Mouse (Mus musculus): ENCODE results near the gene Plpp2. TPM values are rescaled to one million over a fixed set of nuclear protein-coding genes. Genes with fewer than 3 reads are reported as not detected.

The Plpp2 gene
- polyA plus RNA-seq, 1 experiment = 8.7 TPM

DNA sequence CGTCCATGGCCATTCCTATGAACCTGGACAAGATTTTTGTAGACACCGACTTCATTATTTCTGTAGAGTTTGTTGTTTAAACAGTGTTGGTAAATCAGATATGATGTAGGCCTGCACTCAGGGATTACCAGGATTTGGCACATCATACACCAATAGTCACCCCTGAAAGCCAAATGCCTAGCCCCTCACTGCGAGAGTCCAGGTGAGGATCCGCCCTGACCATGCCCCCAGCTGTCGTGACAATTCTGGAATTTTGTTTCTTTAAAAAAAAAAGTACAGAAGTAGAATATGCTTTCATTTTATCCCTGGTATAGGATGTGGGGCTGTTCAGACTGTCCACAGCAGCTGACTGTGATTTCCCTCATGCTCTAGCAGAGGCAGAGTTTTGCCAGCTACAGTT, 36.3 kb upstream of the Plpp2 start:
- WGBS = 93% methylated on average over 5 of the region's 5 CpGs
- TF ChIP-seq CTCF (IDR thresholded peaks at IDR 0.05; ENCODE audit: borderline replicate concordance, control insufficient read depth, extremely low read depth, insufficient read depth, low read length, poor library complexity) = no peak
- no peak for TF ChIP-seq POLR2A (IDR thresholded peaks at IDR 0.05; ENCODE audit: control insufficient read depth, extremely low read depth, insufficient read depth, low read length, poor library complexity)
- Histone ChIP-seq H3K27ac (ENCODE audit: control insufficient read depth, insufficient read depth, low read length) (no peak overlapping the region), H3K27me3 (ENCODE audit: control insufficient read depth, insufficient read depth, low read length) (no peaks in the 10 kb centered on the region), H3K36me3 (ENCODE audit: control insufficient read depth, insufficient read depth, low read length) (no peaks in the 10 kb centered on the region), H3K4me3 (ENCODE audit: control insufficient read depth, insufficient read depth, low read length) (no peak overlapping the region), H3K4me1 (replicated peaks; ENCODE audit: control insufficient read depth, insufficient read depth, low read length) (no peaks in the 10 kb centered on the region)
- DNase-seq = no peak

DNA sequence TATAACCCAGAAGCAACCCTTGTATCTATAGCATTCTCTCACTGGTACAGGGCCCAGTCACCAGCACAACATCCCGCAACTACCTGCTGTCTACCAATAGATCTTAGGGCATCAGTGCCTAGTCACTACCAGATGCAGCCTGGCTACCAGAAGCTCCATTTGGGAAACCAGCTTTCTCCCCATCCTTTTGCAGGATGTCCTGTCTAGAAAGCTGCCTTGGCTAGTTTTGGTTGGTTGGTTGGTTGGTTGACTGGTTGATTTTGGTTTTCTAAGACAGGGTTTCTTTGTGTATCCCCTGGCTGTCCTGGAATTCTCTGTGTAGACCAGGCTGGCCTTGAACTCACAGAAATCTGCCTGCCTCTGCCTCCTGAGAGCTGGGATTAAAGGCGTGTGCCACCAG, 26.1 kb upstream of the Plpp2 start:
- no peak overlapping the region for H3K27ac ChIP-seq (ENCODE audit: control insufficient read depth, insufficient read depth, low read length)
- H3K4me1 ChIP-seq (replicated peaks; ENCODE audit: control insufficient read depth, insufficient read depth, low read length) = peaks cover 4% of the 10 kb centered on the region
- DNase-seq = no peak
- no peaks in the 10 kb centered on the region for H3K36me3 ChIP-seq (ENCODE audit: control insufficient read depth, insufficient read depth, low read length)
- no peaks in the 10 kb centered on the region for H3K27me3 ChIP-seq (ENCODE audit: control insufficient read depth, insufficient read depth, low read length)
- H3K4me3 ChIP-seq (ENCODE audit: control insufficient read depth, insufficient read depth, low read length) = no peak overlapping the region
- WGBS = 88% methylated on average over 2 of the region's 2 CpGs
- TF ChIP-seq CTCF (IDR thresholded peaks at IDR 0.05; ENCODE audit: borderline replicate concordance, control insufficient read depth, extremely low read depth, insufficient read depth, low read length, poor library complexity) (no peak), POLR2A (IDR thresholded peaks at IDR 0.05; ENCODE audit: control insufficient read depth, extremely low read depth, insufficient read depth, low read length, poor library complexity) (no peak)

DNA sequence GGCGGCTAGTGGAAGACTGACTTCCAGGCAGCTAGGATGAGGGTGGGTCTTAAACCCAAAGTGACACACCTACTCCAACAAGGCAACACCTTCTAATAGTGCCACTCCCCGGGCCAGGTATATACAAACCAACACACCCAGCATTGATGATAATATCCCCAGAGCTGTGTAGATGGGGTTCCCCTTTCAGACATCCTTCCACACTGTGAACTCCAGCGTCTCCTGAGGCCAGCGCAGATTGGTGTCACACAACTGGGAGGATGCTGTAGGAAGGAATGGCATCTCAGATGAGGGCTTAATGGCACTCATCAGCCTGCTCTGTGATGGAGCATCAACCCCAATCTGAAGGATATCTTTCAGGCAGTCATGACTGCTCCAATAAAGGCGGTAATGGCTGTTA, 23.9 kb upstream of the Plpp2 start:
- 93% methylated on average over 5 of the region's 5 CpGs for WGBS
- H3K36me3 ChIP-seq (ENCODE audit: control insufficient read depth, insufficient read depth, low read length) = no peaks in the 10 kb centered on the region
- H3K4me1 ChIP-seq (replicated peaks; ENCODE audit: control insufficient read depth, insufficient read depth, low read length) = peaks cover 18% of the 10 kb centered on the region
- H3K27me3 ChIP-seq (ENCODE audit: control insufficient read depth, insufficient read depth, low read length) = no peaks in the 10 kb centered on the region
- no peak overlapping the region for H3K4me3 ChIP-seq (ENCODE audit: control insufficient read depth, insufficient read depth, low read length)
- no peak for DNase-seq
- H3K27ac ChIP-seq (ENCODE audit: control insufficient read depth, insufficient read depth, low read length) = no peak overlapping the region
- TF ChIP-seq POLR2A (IDR thresholded peaks at IDR 0.05; ENCODE audit: control insufficient read depth, extremely low read depth, insufficient read depth, low read length, poor library complexity) (no peak), CTCF (IDR thresholded peaks at IDR 0.05; ENCODE audit: borderline replicate concordance, control insufficient read depth, extremely low read depth, insufficient read depth, low read length, poor library complexity) (no peak)

- Histone ChIP-seq H3K27me3 (ENCODE audit: control insufficient read depth, insufficient read depth, low read length) (no peaks in the 10 kb centered on the region), H3K36me3 (ENCODE audit: control insufficient read depth, insufficient read depth, low read length) (no peaks in the 10 kb centered on the region), H3K4me3 (ENCODE audit: control insufficient read depth, insufficient read depth, low read length) (no peak overlapping the region), H3K4me1 (replicated peaks; ENCODE audit: control insufficient read depth, insufficient read depth, low read length) (peaks cover 22% of the 10 kb centered on the region), H3K27ac (ENCODE audit: control insufficient read depth, insufficient read depth, low read length) (no peak overlapping the region)
- TF ChIP-seq POLR2A (IDR thresholded peaks at IDR 0.05; ENCODE audit: control insufficient read depth, extremely low read depth, insufficient read depth, low read length, poor library complexity) (no peak), CTCF (IDR thresholded peaks at IDR 0.05; ENCODE audit: borderline replicate concordance, control insufficient read depth, extremely low read depth, insufficient read depth, low read length, poor library complexity) (no peak)
- no peak for DNase-seq
- 93% methylated on average over 5 of the region's 5 CpGs for WGBS
Measured at GRCm38 (mm10) chr10:79556951-79557350, 23.4 kb upstream of the Plpp2 start.

- Histone ChIP-seq H3K27ac (ENCODE audit: control insufficient read depth, insufficient read depth, low read length) (no peak overlapping the region), H3K36me3 (ENCODE audit: control insufficient read depth, insufficient read depth, low read length) (no peaks in the 10 kb centered on the region), H3K4me1 (replicated peaks; ENCODE audit: control insufficient read depth, insufficient read depth, low read length) (peaks cover 22% of the 10 kb centered on the region), H3K4me3 (ENCODE audit: control insufficient read depth, insufficient read depth, low read length) (peak overlapping the region; percentile 87), H3K27me3 (ENCODE audit: control insufficient read depth, insufficient read depth, low read length) (no peaks in the 10 kb centered on the region)
- 30% methylated on average over 7 of the region's 7 CpGs for WGBS
- no peak for DNase-seq
- TF ChIP-seq CTCF (IDR thresholded peaks at IDR 0.05; ENCODE audit: borderline replicate concordance, control insufficient read depth, extremely low read depth, insufficient read depth, low read length, poor library complexity) (no peak), POLR2A (IDR thresholded peaks at IDR 0.05; ENCODE audit: control insufficient read depth, extremely low read depth, insufficient read depth, low read length, poor library complexity) (no peak)
Measured at GRCm38 (mm10) chr10:79555238-79555724, 21.7 kb upstream of the Plpp2 start.

DNA sequence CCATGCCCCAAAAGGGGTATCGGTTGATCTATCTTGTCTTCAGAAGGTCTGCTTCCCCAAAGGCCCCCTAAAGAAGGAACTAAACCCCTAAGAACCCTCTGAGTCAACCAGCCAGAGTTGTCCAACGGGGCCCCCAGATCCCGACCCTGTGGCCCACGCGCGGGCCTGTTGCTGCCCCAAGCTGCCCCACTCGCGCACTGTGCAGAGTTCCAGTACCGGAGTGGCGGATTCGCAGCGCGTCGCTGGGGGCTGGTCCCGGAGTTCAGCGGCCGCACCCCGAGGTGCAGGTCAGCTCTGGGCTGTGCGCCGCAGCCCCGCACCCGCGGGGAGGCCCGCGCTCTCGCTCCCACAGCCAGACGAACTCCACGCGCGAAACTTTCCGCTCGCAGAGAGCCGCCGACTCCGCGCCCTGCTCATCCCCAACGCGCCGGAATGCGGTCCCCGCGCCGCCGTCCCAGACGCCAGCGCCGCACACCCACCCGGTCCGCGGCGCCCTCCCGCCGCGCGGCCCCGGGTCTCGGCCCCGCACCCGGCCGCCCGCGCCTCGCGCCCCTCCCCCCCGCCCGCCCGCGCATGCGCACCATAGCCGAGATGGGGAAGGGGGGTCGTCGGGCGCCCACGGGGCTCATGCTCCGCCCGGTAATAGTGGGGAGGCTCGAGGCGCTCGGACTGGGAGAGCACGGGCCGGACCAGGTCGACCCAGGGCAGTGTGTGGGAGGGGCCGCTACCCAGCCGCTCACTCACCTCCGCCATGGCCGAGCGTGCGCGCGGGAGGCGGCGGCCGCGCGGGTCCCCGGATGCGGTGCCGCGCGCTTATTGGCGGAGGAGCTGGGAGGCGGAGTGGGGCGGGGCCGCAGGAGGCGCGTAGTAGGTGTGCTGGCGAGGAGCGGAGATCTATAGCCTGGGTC, 21.0 kb upstream of the Plpp2 start, which contains the start of gene Mier2:
Gene Mier2, minus strand, starts transcription at position 870 of the 908 bp plus-strand sequence.
- H3K4me3 ChIP-seq (ENCODE audit: control insufficient read depth, insufficient read depth, low read length) = peak within 1 kb of the TSS; percentile 87
- peaks cover 22% of the 10 kb centered on the region for H3K4me1 ChIP-seq (replicated peaks; ENCODE audit: control insufficient read depth, insufficient read depth, low read length)
- no peak within 1 kb of the TSS for H3K27ac ChIP-seq (ENCODE audit: control insufficient read depth, insufficient read depth, low read length)
- no peaks in the 10 kb centered on the region for H3K27me3 ChIP-seq (ENCODE audit: control insufficient read depth, insufficient read depth, low read length)
- DNase-seq = peak; percentile 82
- TF ChIP-seq POLR2A (IDR thresholded peaks at IDR 0.05; ENCODE audit: control insufficient read depth, extremely low read depth, insufficient read depth, low read length, poor library complexity) (peak; percentile 43; the same call in 1 of the 2 replicates), CTCF (IDR thresholded peaks at IDR 0.05; ENCODE audit: borderline replicate concordance, control insufficient read depth, extremely low read depth, insufficient read depth, low read length, poor library complexity) (no peak)
- H3K36me3 ChIP-seq (ENCODE audit: control insufficient read depth, insufficient read depth, low read length) = no peaks in the 10 kb centered on the region
- WGBS = 1% methylated on average over 103 of the region's 108 CpGs

All from thymus, adult 2 months (tissue).